8 mouse cellular contexts compared by ENCODE assay signal in the genomic region with DNA sequence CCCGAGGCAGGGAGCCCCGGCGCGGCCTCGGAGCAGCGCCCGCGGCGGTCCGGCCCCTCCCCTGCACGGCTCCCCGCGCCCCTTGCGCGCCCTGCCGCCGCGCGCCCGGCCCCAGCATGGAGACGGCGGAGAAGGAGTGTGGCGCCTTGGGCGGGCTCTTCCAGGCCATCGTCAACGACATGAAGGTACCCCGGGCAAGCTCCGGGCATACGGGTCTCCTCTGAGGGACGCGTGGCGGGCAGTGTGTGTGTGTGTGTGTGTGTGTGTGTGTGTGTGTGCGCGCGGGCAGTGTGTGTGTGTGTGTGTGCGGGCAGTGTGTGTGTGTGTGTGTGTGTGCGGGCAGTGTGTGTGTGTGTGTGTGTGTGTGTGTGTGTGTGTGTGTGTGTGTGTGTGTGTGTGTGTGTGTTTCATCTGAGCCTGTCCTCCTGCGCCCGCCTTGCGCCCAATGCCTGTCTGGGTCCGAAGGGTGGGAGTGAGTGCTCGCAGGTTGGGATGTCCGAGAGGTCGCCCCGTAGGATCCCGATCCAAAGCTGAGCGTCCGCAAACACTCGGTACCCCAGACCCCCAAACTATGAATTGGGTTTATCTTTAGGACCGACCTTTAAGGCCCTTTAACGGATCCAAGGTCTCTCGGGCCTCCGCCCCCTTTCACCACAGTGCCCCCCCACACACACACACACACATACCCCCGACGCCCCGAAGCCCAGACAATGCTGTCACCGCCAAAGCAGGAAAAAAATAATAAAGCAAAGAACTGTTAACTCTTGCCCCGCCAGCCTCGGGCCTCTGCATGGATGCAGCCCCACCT. TPM values are rescaled to one million over a fixed set of nuclear protein-coding genes. Genes with fewer than 3 reads are reported as not detected.
DNase-seq lines count a peak whose midpoint lies in the region; ATAC-seq lines count a peak whose summit lies in the region.

No protein-coding gene starts in this region.

- peak; percentile 49 for DNase-seq in left cerebral cortex, postnatal 4 days
- DNase-seq in left cerebral cortex, adult 9 months (ENCODE audit: low spot score in 2 of 2): no peak
- DNase-seq in adrenal gland, postnatal 14 days: peak; percentile 76
- DNase-seq in midbrain, embryonic 10.5 days (ENCODE audit: low spot score): peak; percentile 65
- DNase-seq in yolk sac, embryonic 10.5 days (ENCODE audit: low spot score): no peak
- no peak for DNase-seq in right cerebral cortex, adult 2 months (ENCODE audit: low spot score in 2 of 2)

- ATAC-seq in forebrain, embryonic 15.5 days (replicated peaks): peak; percentile 65
- peak; percentile 67 for ATAC-seq in kidney, embryonic 15.5 days (replicated peaks; ENCODE audit: low FRiP score)

- WGBS in forebrain, embryonic 15.5 days: 1% methylated on average over 49 of the region's 59 CpGs
- under 1% methylated on average over 47 of the region's 59 CpGs for WGBS in kidney, embryonic 15.5 days
- WGBS in midbrain, embryonic 10.5 days: 4% methylated on average over 53 of the region's 59 CpGs

- intact Hi-C loops in left cerebral cortex, postnatal 4 days (cut with DNase I): loop anchor here (5.0 kb wide), 1 partner anchor 60 kb away; no protein-coding TSS in a partner anchor

- peaks cover 71% of the 10 kb centered on the region for H3K4me1 ChIP-seq in forebrain, embryonic 15.5 days
- H3K4me1 ChIP-seq in kidney, embryonic 15.5 days: peaks cover 91% of the 10 kb centered on the region
- H3K4me1 ChIP-seq in midbrain, embryonic 10.5 days: peaks cover 85% of the 10 kb centered on the region

- peak overlapping the region; percentile 83 for H3K4me3 ChIP-seq in forebrain, embryonic 15.5 days
- peak overlapping the region; percentile 81 for H3K4me3 ChIP-seq in kidney, embryonic 15.5 days (replicated peaks)
- H3K4me3 ChIP-seq in midbrain, embryonic 10.5 days: peak overlapping the region; percentile 88

- H3K9me3 ChIP-seq in forebrain, embryonic 15.5 days: no peaks in the 10 kb centered on the region
- H3K9me3 ChIP-seq in kidney, embryonic 15.5 days (replicated peaks): no peaks in the 10 kb centered on the region
- no peaks in the 10 kb centered on the region for H3K9me3 ChIP-seq in midbrain, embryonic 10.5 days (replicated peaks)

- peak overlapping the region; percentile 93 for H3K9ac ChIP-seq in forebrain, embryonic 15.5 days (replicated peaks)
- peak overlapping the region; percentile 94 for H3K9ac ChIP-seq in kidney, embryonic 15.5 days

- H3K27me3 ChIP-seq in forebrain, embryonic 15.5 days: no peaks in the 10 kb centered on the region
- no peaks in the 10 kb centered on the region for H3K27me3 ChIP-seq in kidney, embryonic 15.5 days
- peaks cover 15% of the 10 kb centered on the region for H3K27me3 ChIP-seq in midbrain, embryonic 10.5 days (ENCODE audit: low read depth, poor library complexity, severe bottlenecking)

- peak overlapping the region; percentile 91 for H3K4me2 ChIP-seq in forebrain, embryonic 15.5 days (replicated peaks)
- peak overlapping the region; percentile 83 for H3K4me2 ChIP-seq in kidney, embryonic 15.5 days

- H3K36me3 ChIP-seq in forebrain, embryonic 15.5 days: peaks cover 3% of the 10 kb centered on the region; the same call in 1 of the 2 replicates
- H3K36me3 ChIP-seq in kidney, embryonic 15.5 days: peaks cover 17% of the 10 kb centered on the region
- peaks cover 30% of the 10 kb centered on the region for H3K36me3 ChIP-seq in midbrain, embryonic 10.5 days

- peak overlapping the region; percentile 90 for H3K27ac ChIP-seq in forebrain, embryonic 15.5 days (replicated peaks)
- peak overlapping the region; percentile 92 for H3K27ac ChIP-seq in kidney, embryonic 15.5 days
- H3K27ac ChIP-seq in midbrain, embryonic 10.5 days (replicated peaks): peak overlapping the region; percentile 94

RNA-seq across cellular contexts. Expression of a gene that starts 0.5 kb away (rescaled TPM):
- 100 to 1,000 TPM; 315 to 327 TPM for total RNA-seq in left cerebral cortex, postnatal 4 days (2021)
- 25.2 and 25.8 TPM in 2 replicates for total RNA-seq in adrenal gland, postnatal 14 days (2021)
- polyA plus RNA-seq in forebrain, embryonic 15.5 days (2015; fragmentation: Nextera tagmentation; extraction: Ambion mirVana): 22.5 and 32.2 TPM in 2 replicates
- polyA plus RNA-seq in kidney, embryonic 15.5 days (2015; fragmentation: Nextera tagmentation; extraction: Ambion mirVana): 8.3 and 8.4 TPM in 2 replicates
- 4.9 and 5.0 TPM in 2 replicates for polyA plus RNA-seq in midbrain, embryonic 10.5 days (2016; fragmentation: Nextera tagmentation; extraction: Ambion mirVana)

Comparison
In these comparisons a context has a peak if more than half of its experiments do, and no peak if none do; other contexts are left out.
1. DNase-seq: peak in left cerebral cortex, postnatal 4 days (single experiment), adrenal gland, postnatal 14 days (single experiment) and midbrain, embryonic 10.5 days (single experiment); none in left cerebral cortex, adult 9 months (0 of 2), yolk sac, embryonic 10.5 days (single experiment) and right cerebral cortex, adult 2 months (0 of 2).
2. Peak in every context shown above with its lines, with median percentiles within 50 percentile points of each other: H3K27ac ChIP-seq and H3K4me3 ChIP-seq.